Mouse (Mus musculus) limb, embryonic 14.5 days (tissue): Measurements from ENCODE around the gene Colgalt2. TPM values are rescaled to one million over a fixed set of nuclear protein-coding genes. Genes with fewer than 3 reads are reported as not detected.

ENCODE experiments used
- ATAC-seq: fragments of 200-750 bp; cut with Nextera tagmentation; 2 replicates; pipeline ENCODE4 v1.8.0; 2017; ENCODE audit warnings: low read depth, moderate number of reproducible peaks, moderate TSS enrichment; ENCODE audit not compliant: low FRiP score
- DNase-seq: peaks from one replicate; pipeline ENCODE4 v3.0.0-alpha.2; 2015; ENCODE audit warnings: low spot score
- H3K27ac ChIP-seq: fragments of 300-500 bp; sonication (generic); replicated peaks from 2 replicates; pipeline ENCODE4 v1.5.1; 2014; ENCODE audit warnings: low read depth, mild to moderate bottlenecking, low read length, moderate library complexity, mixed read lengths
- H3K27me3 ChIP-seq: fragments of 300-500 bp; sonication (generic); 2 replicates; pipeline ENCODE4 v1.6.1; 2014; ENCODE audit warnings: low read length, mixed read lengths; ENCODE audit not compliant: control insufficient read depth, insufficient read depth
- H3K36me3 ChIP-seq: fragments of 300-500 bp; sonication (generic); 2 replicates; pipeline ENCODE4 v1.6.1; 2014; ENCODE audit warnings: mild to moderate bottlenecking, low read length, moderate library complexity, mixed read lengths; ENCODE audit not compliant: control insufficient read depth, insufficient read depth
- H3K4me1 ChIP-seq: fragments of 300-500 bp; sonication (generic); 2 replicates; pipeline ENCODE4 v1.6.1; 2014; ENCODE audit warnings: antibody characterized with exemption, low read length, mixed read lengths; ENCODE audit not compliant: control insufficient read depth, insufficient read depth
- H3K4me2 ChIP-seq: fragments of 300-500 bp; sonication (generic); replicated peaks from 2 replicates; pipeline ENCODE4 v1.6.1; 2014; ENCODE audit warnings: low read depth, mild to moderate bottlenecking, low read length, moderate library complexity; ENCODE audit not compliant: severe bottlenecking
- H3K4me3 ChIP-seq: fragments of 300-500 bp; sonication (generic); replicated peaks from 2 replicates; pipeline ENCODE4 v1.5.1; 2014; ENCODE audit warnings: low read length
- H3K9ac ChIP-seq: fragments of 300-500 bp; sonication (generic); 2 replicates; pipeline ENCODE4 v1.6.1; 2014; ENCODE audit warnings: mild to moderate bottlenecking, low read depth, low read length, moderate library complexity; ENCODE audit not compliant: severe bottlenecking
- H3K9me3 ChIP-seq: fragments of 300-500 bp; sonication (generic); 2 replicates; pipeline ENCODE4 v1.6.1; 2016; ENCODE audit warnings: low read length; ENCODE audit not compliant: control insufficient read depth
- POLR2A ChIP-seq: fragments of 200-500 bp; IDR thresholded peaks from 2 replicates; pipeline ENCODE4 v1.8.0; 2012; ENCODE audit warnings: inconsistent platforms, mild to moderate bottlenecking, moderate library complexity, borderline replicate concordance; ENCODE audit not compliant: insufficient read depth, insufficient read length; ENCODE audit errors: extremely low read depth
- WGBS: fragments of 180-500 bp; shearing (Covaris S2); extraction: QIAGEN DNeasy Blood & Tissue Kit; methylation state at CpG from one replicate; pipeline ENCODE4 v1.1.7; 2014; 5-methylcytosine and 5-hydroxymethylcytosine counted together
- polyA plus RNA-seq, 2 experiments: library from polyadenylated mRNA; depleted of rRNA in 1 of 2; stranded (reverse) in 1 of 2; unstranded in 1 of 2; fragments of >200 nt; fragmentation: Nextera tagmentation in 1 of 2; extraction: Ambion mirVana in 1 of 2; gene quantifications; 2 replicates each; pipeline versions ENCODE4 v1.2.1 to v1.2.3; 2012 to 2014

The Colgalt2 gene
- polyA plus RNA-seq, 2 experiments: 8.1 to 16.3 TPM

DNA sequence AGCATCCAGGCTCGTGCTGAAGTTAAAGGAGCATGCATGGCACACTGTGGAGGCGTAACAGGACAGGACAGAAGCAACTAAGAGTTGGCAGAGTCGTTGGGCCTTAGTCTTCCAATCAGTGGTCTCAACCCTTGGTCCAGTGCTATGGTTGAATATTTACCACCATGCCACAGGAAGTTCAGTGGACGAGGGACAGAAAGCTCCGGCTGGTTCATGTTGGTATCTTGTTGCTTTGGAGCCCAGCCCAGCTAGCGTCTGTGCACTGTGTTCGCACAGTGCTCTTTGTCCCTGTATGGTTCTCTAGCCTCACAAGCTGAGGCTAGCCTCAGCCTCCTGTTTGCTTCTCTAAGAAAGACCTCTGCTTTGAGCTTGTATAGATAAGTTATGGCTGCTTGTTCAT lies 134.9 kb downstream of the Colgalt2 start:
- Histone ChIP-seq H3K36me3 (peaks cover 62% of the 10 kb centered on the region), H3K27me3 (no peaks in the 10 kb centered on the region), H3K4me3 (no peak overlapping the region), H3K4me2 (no peak overlapping the region), H3K9me3 (no peaks in the 10 kb centered on the region), H3K27ac (no peak overlapping the region), H3K4me1 (no peaks in the 10 kb centered on the region), H3K9ac (no peak overlapping the region)
- TF ChIP-seq POLR2A: no peak
- DNase-seq (no peak), ATAC-seq (no peak)
- WGBS: 89% methylated on average over 7 of the region's 7 CpGs

DNA sequence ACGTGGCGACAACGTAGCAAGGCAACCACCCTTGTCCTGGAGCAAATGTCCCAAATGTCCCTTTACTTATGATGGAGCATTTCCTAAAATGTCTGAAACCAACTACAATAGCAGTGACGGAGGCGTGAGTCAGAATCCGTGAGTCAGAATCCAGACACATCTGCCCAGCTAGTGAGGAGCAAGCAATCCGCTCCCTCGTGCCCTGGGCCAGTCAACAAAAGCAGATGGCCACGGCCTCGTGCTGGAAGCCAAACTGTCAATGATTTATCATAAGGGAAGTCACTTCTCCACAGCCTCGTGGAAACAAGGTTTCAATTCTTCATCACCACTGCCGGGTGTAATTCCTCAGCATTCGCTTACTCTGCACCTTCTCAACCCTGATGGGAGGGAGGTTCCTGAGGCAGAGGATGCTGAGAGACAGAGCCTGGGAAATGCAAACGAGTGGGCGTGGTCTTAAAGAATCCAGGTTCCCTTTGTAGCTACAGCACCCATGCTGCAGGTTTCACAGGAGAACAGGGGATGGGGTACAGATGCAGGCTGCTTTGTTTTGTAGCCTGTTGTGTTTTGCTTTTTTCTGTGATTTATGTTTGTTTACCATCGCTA lies 136.9 kb downstream of the Colgalt2 start:
- no peaks in the 10 kb centered on the region for H3K9me3 ChIP-seq
- H3K27ac ChIP-seq: no peak overlapping the region
- 53% methylated on average over 16 of the region's 16 CpGs for WGBS
- TF ChIP-seq POLR2A: no peak
- no peak overlapping the region for H3K4me2 ChIP-seq
- H3K4me1 ChIP-seq: no peaks in the 10 kb centered on the region
- DNase-seq (no peak), ATAC-seq (no peak)
- no peak overlapping the region for H3K4me3 ChIP-seq
- peaks cover 50% of the 10 kb centered on the region for H3K36me3 ChIP-seq
- H3K27me3 ChIP-seq: no peaks in the 10 kb centered on the region
- H3K9ac ChIP-seq: no peak overlapping the region

DNA sequence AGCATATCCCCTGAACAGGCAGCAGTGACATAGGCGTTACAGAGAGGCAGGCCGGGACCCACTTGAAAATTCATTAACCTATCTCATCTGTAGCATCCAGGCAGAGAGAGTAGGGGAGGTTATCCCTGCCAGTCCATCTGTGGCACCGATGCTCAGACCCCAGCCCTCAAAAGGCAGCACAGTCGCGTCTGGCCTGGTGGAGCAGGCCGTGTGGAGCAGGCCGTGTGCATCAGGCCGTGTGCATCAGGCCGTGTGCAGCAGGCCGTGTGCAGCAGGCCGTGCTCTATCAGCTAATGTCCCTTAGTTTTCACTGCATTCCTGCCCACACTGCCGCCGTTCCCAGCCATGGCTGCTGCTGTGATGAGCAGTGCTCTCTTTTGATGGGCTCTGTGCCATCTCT lies 137.6 kb downstream of the Colgalt2 start:
- Histone ChIP-seq H3K4me2 (no peak overlapping the region), H3K36me3 (peaks cover 49% of the 10 kb centered on the region), H3K9ac (no peak overlapping the region), H3K9me3 (no peaks in the 10 kb centered on the region), H3K4me3 (no peak overlapping the region), H3K27ac (no peak overlapping the region), H3K4me1 (no peaks in the 10 kb centered on the region), H3K27me3 (no peaks in the 10 kb centered on the region)
- no peak for TF ChIP-seq POLR2A
- WGBS: 91% methylated on average over 13 of the region's 13 CpGs
- DNase-seq: no peak
- ATAC-seq: no peak

DNA sequence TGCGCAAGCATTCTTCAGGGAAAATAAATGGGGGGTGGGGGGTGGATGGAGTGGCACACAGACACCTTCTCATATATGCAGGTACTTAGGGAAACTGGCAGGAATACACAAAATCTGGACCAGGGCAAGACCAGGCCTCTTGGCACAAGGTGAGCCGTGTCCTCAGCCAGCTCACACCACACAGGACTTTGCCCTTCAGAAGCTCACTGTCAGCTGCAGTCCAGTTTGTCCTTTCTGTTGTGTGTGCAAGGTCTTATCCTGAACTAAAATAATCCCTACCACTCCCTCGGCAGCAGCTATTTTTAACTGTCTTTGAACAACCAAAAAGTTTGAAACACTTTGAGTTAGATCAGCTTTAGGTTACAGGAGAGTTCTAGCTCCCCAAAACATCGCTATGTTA lies 139.2 kb downstream of the Colgalt2 start:
- no peak overlapping the region for H3K4me3 ChIP-seq
- H3K36me3 ChIP-seq: peaks cover 53% of the 10 kb centered on the region
- WGBS: 90% methylated on average over 4 of the region's 4 CpGs
- no peak for DNase-seq
- H3K27ac ChIP-seq: no peak overlapping the region
- H3K27me3 ChIP-seq: no peaks in the 10 kb centered on the region
- H3K4me1 ChIP-seq: no peaks in the 10 kb centered on the region
- H3K9ac ChIP-seq: no peak overlapping the region
- H3K4me2 ChIP-seq: no peak overlapping the region
- ATAC-seq: no peak
- TF ChIP-seq POLR2A: no peak
- no peaks in the 10 kb centered on the region for H3K9me3 ChIP-seq

DNA sequence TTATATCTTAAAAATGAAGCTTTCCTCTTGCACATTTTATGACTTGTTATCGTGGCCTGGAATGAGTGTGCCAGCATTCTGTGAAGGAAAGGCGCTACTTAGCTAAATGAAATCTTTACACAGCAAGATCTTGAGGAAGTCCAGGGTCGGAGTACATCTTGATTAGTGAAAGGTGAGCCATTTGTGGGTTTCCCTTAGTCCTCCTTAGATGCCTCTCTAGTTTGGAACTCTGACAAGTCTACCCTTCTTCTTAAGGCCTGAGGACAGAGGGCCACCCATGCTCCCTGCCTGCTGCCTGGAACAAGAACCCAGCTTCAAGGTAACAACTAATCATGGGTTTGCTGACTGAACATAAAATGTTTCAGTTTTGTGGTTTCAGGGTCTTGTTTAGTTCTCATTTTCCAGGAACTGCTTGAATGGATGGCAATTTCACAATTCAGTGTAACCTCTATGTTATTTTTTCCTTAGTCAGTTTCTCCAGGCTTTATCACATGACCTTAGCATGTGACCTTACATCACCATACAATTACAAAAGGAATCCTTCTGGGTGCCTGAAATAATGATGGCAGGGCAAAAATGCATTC lies 140.8 kb downstream of the Colgalt2 start:
- no peak for ATAC-seq
- TF ChIP-seq POLR2A: no peak
- Histone ChIP-seq H3K36me3 (peaks cover 56% of the 10 kb centered on the region), H3K4me2 (no peak overlapping the region), H3K27ac (no peak overlapping the region), H3K4me3 (no peak overlapping the region), H3K27me3 (no peaks in the 10 kb centered on the region), H3K9ac (no peak overlapping the region), H3K4me1 (no peaks in the 10 kb centered on the region), H3K9me3 (no peaks in the 10 kb centered on the region)
- DNase-seq: no peak
- WGBS: 65% methylated on average over 3 of the region's 3 CpGs
